Mouse (Mus musculus): ENCODE data around the gene Gm44596. TPM values are rescaled to one million over a fixed set of nuclear protein-coding genes. Genes with fewer than 3 reads are reported as not detected.

Gm44596 gene
- total and polyA plus RNA-seq, 2 experiments from 2014 or later, result not detected

DNA sequence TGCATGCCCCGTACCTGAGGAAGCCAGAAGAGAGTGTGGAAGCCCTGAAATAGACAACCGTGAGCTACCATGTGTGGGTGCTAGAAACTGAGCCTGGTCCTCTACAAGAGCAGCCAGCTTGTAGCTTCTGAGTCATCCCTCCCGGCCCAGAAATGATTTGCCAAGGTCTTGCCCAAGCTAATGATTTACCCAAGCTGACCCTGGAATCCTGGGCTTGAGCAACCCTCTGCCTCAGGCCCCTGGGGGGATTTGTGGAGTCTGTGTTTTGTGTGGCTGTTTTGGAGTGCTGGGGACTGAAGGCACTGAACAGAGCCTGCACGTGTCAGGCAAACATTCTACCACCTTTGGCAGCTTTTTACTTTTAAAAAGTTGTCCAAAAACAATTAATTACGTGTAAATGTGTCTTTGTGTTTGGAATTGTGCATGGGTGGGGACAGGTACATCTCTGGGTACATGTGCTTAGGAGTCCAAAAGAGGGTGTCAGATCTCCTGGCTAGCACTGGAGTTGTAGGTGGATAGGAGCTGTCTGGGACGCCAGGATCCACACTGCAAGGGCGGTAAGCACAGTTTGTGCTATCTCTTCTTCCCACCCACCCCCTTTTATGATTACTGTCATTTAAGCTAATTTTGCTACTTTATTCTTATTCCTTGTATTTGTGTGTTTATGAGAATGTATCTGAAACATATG is 22.4 kb downstream of the Gm44596 start:
- Histone ChIP-seq H3K4me2 (ENCODE audit: low read depth, low read length) (no peak overlapping the region), H3K27ac (ENCODE audit: low read depth) (no peak overlapping the region), H3K4me3 (ENCODE audit: low read depth, low read length) (no peak overlapping the region), H3K36me3 (replicated peaks; ENCODE audit: control insufficient read depth, insufficient read depth, low read length) (no peaks in the 10 kb centered on the region), H3K9me3 (replicated peaks; ENCODE audit: control insufficient read depth, low read length) (no peaks in the 10 kb centered on the region), H3K4me1 (ENCODE audit: control insufficient read depth, insufficient read depth) (peaks cover 11% of the 10 kb centered on the region; the same call in 1 of the 2 replicates), H3K27me3 (ENCODE audit: control insufficient read depth, insufficient read depth, low read length) (no peaks in the 10 kb centered on the region), H3K9ac (replicated peaks; ENCODE audit: low read depth, low read length) (no peak overlapping the region)
- no peak for DNase-seq (ENCODE audit: low spot score)
- TF ChIP-seq EP300 (IDR thresholded peaks at IDR 0.05; ENCODE audit: low read depth) (no peak), CTCF (IDR thresholded peaks at IDR 0.05; ENCODE audit: low read depth) (no peak)
- WGBS, result 70% methylated on average over 7 of the region's 7 CpGs
- no peak for ATAC-seq (ENCODE audit: insufficient read depth, low read depth)

DNA sequence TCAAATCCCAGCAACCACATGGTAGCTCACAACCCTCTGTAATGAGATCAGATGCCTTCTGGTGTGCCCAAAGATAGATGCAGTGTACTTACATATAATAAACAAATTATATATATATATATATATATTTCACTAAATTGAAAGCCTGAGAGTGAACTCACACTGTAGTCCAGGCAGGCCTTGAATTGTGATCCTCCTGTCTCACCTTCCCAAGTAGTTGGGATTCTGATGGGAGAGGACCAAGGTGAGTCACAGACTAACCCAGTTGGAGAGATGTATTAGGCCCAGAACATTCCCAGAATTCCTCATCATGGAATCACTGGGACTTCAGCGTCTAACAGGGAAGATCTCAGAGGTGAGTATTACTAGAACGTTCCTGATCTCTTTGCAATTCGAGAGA is 23.7 kb downstream of the Gm44596 start, which contains the start of gene Nrip2:
TSS of gene Nrip2 (plus strand) at position 301 of the 400 bp plus-strand sequence.
- Histone ChIP-seq H3K9ac (replicated peaks; ENCODE audit: low read depth, low read length) (no peak within 1 kb of the TSS; the same call in 1 of the 2 replicates), H3K36me3 (replicated peaks; ENCODE audit: control insufficient read depth, insufficient read depth, low read length) (no peaks in the 10 kb centered on the region), H3K27ac (ENCODE audit: low read depth) (no peak within 1 kb of the TSS), H3K4me3 (ENCODE audit: low read depth, low read length) (peak within 1 kb of the TSS; percentile 24), H3K9me3 (replicated peaks; ENCODE audit: control insufficient read depth, low read length) (no peaks in the 10 kb centered on the region), H3K27me3 (ENCODE audit: control insufficient read depth, insufficient read depth, low read length) (no peaks in the 10 kb centered on the region), H3K4me1 (ENCODE audit: control insufficient read depth, insufficient read depth) (peaks cover 7% of the 10 kb centered on the region; the same call in 1 of the 2 replicates), H3K4me2 (ENCODE audit: low read depth, low read length) (peak within 1 kb of the TSS; percentile 57)
- ATAC-seq (ENCODE audit: insufficient read depth, low read depth) (no peak), DNase-seq (ENCODE audit: low spot score) (no peak)
- TF ChIP-seq CTCF (IDR thresholded peaks at IDR 0.05; ENCODE audit: low read depth) (no peak), EP300 (IDR thresholded peaks at IDR 0.05; ENCODE audit: low read depth) (no peak)
- WGBS, result 54% methylated on average over 3 of the region's 3 CpGs

DNA sequence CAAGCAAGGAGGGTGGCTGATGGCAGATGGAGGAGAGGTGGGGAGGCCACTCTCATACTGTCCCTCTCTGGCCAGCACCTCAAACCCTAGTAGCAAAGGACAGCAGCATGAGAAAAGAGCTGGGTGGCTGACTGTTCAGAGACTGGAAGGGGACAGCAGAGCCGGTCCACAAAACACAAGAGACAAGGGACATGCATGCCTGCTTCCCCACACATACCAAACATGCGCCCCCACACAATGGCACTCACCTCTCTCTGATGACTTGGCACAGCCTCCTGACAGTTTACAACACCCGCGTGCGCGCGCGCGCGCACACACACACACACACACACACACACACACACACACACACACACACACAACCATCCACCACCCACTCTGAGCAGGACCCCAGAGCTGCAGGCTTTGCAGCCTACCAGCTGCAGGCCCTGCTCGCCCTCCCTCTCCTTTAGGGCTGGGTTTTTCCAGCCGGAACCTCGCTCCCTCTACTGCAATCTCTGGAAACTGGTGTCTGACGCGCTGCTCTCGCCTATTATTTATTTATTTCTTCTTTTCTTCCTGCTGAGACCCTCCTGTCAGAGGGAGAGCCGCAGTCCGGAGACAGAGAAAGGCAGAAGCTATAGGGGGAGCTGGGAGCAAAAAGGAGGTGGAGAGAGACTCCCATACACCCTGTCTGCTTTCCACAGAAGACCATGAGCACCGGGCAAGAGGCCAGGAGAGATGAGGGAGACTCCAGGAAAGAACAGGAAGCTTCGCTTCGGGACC is 24.3 kb downstream of the Gm44596 start:
- peak; percentile 68 for ATAC-seq (ENCODE audit: insufficient read depth, low read depth)
- TF ChIP-seq EP300 (IDR thresholded peaks at IDR 0.05; ENCODE audit: low read depth) (no peak), CTCF (IDR thresholded peaks at IDR 0.05; ENCODE audit: low read depth) (no peak)
- no peak overlapping the region for H3K27ac ChIP-seq (ENCODE audit: low read depth)
- peak overlapping the region; percentile 57 for H3K4me2 ChIP-seq (ENCODE audit: low read depth, low read length)
- H3K36me3 ChIP-seq (replicated peaks; ENCODE audit: control insufficient read depth, insufficient read depth, low read length), result no peaks in the 10 kb centered on the region
- H3K4me1 ChIP-seq (ENCODE audit: control insufficient read depth, insufficient read depth), result peaks cover 7% of the 10 kb centered on the region; the same call in 1 of the 2 replicates
- no peak overlapping the region; the same call in 1 of the 2 replicates for H3K9ac ChIP-seq (replicated peaks; ENCODE audit: low read depth, low read length)
- peak; percentile 24 for DNase-seq (ENCODE audit: low spot score)
- peak overlapping the region; percentile 24 for H3K4me3 ChIP-seq (ENCODE audit: low read depth, low read length)
- no peaks in the 10 kb centered on the region for H3K9me3 ChIP-seq (replicated peaks; ENCODE audit: control insufficient read depth, low read length)
- WGBS, result 28% methylated on average over 21 of the region's 21 CpGs
- H3K27me3 ChIP-seq (ENCODE audit: control insufficient read depth, insufficient read depth, low read length), result no peaks in the 10 kb centered on the region

DNA sequence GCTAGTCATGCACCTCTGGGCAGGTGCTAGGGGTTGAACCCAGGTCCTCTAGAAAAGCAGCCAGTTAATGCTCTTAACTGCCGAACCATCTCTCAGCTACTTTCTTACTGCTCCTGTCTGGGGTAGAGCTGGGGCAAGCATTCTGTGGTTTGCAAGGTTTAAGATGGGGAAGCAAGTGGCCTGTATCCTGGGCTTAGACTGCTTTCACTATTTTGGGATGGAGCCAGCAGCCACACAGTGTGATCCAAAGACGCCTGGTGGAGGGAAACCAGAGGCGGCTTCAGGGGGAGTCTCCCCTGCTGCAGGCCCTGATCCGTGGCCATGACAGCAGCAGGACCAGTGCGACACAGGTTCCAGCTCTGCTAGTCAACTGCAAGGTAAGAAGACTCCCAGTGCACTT is 29.4 kb downstream of the Gm44596 start:
- no peak overlapping the region for H3K4me2 ChIP-seq (ENCODE audit: low read depth, low read length)
- H3K4me3 ChIP-seq (ENCODE audit: low read depth, low read length), result no peak overlapping the region
- 0 out of 2 replicates have a peak, but pooled peaks cover 4% of the 10 kb centered on the region for H3K4me1 ChIP-seq (ENCODE audit: control insufficient read depth, insufficient read depth)
- H3K36me3 ChIP-seq (replicated peaks; ENCODE audit: control insufficient read depth, insufficient read depth, low read length), result peaks cover 23% of the 10 kb centered on the region
- no peak overlapping the region for H3K27ac ChIP-seq (ENCODE audit: low read depth)
- no peak for DNase-seq (ENCODE audit: low spot score)
- H3K27me3 ChIP-seq (ENCODE audit: control insufficient read depth, insufficient read depth, low read length), result no peaks in the 10 kb centered on the region
- H3K9me3 ChIP-seq (replicated peaks; ENCODE audit: control insufficient read depth, low read length), result no peaks in the 10 kb centered on the region
- TF ChIP-seq CTCF (IDR thresholded peaks at IDR 0.05; ENCODE audit: low read depth), result no peak
- no peak for TF ChIP-seq EP300 (IDR thresholded peaks at IDR 0.05; ENCODE audit: low read depth)
- ATAC-seq (ENCODE audit: insufficient read depth, low read depth), result no peak
- 41% methylated on average over 5 of the region's 5 CpGs for WGBS
- H3K9ac ChIP-seq (replicated peaks; ENCODE audit: low read depth, low read length), result no peak overlapping the region

DNA sequence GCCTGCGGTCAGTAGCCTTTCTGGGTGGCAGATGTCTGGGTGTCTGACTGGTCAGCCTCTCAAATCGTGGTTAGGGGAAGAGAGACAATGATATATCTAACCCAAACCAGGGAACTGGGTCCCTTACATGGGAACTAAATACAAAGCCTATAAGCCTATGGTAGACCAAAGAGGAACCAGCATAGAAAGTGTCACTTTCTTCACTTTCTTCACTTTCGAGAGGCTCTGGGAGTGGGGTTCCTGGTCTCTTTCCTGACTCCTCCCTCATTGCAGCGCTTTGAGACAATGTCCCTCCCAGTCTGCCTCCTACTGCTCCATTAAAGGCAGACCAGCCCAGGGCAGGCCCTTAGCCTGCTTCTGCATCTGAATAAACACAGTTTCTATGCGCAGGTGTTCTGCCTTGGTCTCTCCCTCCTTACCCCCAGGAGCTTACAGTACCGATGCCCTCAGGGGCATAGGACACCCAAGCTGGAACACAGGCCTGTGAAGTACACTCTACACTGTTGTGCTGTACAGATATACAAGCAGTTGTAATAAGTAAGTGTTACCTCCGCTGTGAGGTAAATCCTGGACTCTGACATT is 33.3 kb downstream of the Gm44596 start:
- peaks cover 57% of the 10 kb centered on the region for H3K36me3 ChIP-seq (replicated peaks; ENCODE audit: control insufficient read depth, insufficient read depth, low read length)

More for the DNA sequence above, 33.3 kb downstream of the Gm44596 start:
- Histone ChIP-seq H3K9me3 (replicated peaks; ENCODE audit: control insufficient read depth, low read length) (no peaks in the 10 kb centered on the region), H3K9ac (replicated peaks; ENCODE audit: low read depth, low read length) (no peak overlapping the region), H3K4me3 (ENCODE audit: low read depth, low read length) (no peak overlapping the region), H3K27ac (ENCODE audit: low read depth) (no peak overlapping the region), H3K27me3 (ENCODE audit: control insufficient read depth, insufficient read depth, low read length) (no peaks in the 10 kb centered on the region), H3K4me2 (ENCODE audit: low read depth, low read length) (no peak overlapping the region), H3K4me1 (ENCODE audit: control insufficient read depth, insufficient read depth) (no peaks in the 10 kb centered on the region)
- DNase-seq (ENCODE audit: low spot score), result no peak
- ATAC-seq (ENCODE audit: insufficient read depth, low read depth), result no peak
- TF ChIP-seq CTCF (IDR thresholded peaks at IDR 0.05; ENCODE audit: low read depth) (no peak), EP300 (IDR thresholded peaks at IDR 0.05; ENCODE audit: low read depth) (no peak)
- 85% methylated on average over 7 of the region's 7 CpGs for WGBS

Data from heart, postnatal 0 days (tissue).